Mouse (Mus musculus) layer of hippocampus, adult 11-12 months (tissue): ENCODE results near the gene Phlpp2.
A peak's percentile ranks its signal among the peaks of the same experiment; 100 is the strongest.

Experiments used
- DNase-seq: peaks from one replicate; pipeline ENCODE4 v3.0.0; 2022; ENCODE audit warnings: low spot score

The Phlpp2 gene

DNA sequence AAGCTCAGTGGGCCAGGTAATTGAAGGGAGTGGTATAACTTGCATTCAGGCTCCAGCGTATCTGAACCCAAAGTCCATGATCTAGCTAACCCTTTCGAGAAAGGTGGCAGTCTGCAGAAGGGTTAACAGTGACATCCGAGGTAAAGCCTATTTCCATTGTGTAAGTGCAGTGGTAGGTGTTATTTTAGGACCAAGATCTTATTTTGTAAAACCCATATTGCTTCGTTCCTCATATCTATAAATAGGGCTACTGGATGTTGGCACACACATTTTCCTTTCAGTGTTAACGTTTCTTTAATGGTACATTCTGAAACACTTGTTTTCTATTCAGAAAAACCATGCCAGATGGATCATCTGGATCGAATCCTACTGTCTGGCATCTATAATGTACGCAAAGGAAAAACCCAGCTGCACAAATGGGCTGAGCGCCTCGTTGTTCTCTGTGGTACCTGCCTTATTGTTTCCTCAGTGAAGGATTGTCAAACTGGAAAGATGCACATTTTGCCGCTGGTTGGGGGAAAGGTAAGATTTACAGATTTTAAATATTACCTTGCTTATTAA is 35.6 kb downstream of the Phlpp2 start:
- peak; percentile 64 for DNase-seq

DNA sequence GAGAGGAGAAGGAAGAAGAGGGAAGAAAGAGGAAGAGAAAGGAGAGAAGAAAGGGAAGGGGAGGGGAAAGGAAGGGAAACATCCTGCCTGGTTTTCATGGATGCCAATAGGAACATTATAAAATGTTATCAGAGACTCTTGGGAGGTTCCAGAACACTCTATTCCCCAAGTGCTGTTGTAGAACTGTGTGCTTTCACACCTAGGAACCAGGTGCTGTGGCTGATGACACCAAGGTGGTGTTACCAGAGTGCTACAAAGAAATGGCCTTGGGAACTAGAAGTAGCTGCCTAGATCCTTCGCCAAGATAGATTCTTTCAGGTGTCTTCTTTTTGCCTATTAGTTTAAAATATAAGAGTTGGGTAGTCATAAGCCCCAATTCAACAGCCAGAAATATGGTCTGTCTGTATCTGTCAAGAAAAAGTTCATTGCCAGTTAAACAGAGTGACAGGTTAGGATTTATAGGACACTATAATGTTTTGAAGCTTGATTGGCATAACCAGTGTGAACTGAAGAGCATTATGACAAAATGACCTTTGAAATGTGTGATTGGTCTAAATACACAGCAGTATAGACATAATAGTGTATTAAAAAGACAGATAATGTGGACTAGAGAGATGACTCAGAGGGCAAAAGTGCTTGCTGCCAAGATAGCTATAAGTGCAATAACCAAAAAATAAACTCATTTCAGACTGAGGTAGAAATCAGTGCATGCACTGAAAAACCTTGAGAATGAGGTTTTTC is 36.8 kb downstream of the Phlpp2 start:
- no peak for DNase-seq

DNA sequence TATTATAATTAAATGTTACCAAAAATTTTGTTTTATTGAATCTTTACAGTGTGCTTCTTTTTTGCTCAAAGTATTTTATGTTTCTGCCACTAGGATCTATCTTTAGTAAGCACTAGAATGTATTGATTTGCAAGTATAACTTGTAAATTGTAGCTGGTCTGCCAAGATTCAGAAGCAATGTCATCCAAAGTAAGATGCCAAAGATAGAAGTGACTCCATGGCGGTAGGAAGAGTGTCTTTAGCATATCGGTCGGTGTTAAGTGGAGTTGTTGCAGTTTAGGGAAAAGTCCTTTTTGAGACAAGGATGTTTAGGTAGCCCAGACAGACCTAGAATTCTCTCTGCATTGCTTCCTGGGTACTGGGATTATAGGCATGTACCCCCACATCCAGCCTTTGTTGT is 38.6 kb downstream of the Phlpp2 start:
- no peak for DNase-seq

DNA sequence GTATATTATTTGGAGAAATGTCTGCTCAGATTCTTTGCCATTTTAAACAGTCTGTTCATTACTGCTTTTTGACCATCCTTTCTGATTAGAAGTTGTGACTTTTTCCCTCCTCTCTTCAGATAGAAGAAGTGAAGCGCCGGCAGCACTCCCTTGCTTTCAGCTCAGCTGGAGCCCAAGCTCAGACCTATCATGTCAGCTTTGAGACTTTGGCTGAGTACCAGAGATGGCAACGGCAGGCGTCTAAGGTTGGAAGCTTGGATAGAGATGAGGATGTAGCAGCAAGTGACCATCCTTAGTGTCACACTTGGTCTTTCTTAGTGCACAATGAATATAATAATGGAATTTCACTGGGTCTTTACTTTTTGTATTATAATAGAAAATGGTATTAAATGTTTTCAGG is 39.0 kb downstream of the Phlpp2 start:
- DNase-seq = no peak

DNA sequence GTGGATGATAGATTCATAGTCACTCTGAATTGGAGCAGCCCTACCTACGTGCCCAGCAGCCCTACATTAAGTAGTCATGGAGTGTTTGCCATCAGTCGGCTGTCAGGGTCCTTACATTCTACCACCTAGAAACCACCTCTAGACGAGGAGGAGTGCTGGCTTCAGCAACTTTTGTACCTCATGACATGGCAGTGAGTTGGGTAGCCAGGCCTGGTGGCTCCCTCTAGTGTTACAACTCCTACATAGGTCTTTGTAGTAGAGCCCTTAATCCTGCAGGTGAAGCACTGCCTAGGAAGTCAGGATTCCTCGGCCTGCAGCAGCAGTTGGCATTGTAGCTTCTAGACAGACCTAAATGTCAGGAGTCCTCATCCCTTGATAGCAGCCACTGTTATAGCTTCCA is 48.9 kb downstream of the Phlpp2 start:
- peak; percentile 66 for DNase-seq

DNA sequence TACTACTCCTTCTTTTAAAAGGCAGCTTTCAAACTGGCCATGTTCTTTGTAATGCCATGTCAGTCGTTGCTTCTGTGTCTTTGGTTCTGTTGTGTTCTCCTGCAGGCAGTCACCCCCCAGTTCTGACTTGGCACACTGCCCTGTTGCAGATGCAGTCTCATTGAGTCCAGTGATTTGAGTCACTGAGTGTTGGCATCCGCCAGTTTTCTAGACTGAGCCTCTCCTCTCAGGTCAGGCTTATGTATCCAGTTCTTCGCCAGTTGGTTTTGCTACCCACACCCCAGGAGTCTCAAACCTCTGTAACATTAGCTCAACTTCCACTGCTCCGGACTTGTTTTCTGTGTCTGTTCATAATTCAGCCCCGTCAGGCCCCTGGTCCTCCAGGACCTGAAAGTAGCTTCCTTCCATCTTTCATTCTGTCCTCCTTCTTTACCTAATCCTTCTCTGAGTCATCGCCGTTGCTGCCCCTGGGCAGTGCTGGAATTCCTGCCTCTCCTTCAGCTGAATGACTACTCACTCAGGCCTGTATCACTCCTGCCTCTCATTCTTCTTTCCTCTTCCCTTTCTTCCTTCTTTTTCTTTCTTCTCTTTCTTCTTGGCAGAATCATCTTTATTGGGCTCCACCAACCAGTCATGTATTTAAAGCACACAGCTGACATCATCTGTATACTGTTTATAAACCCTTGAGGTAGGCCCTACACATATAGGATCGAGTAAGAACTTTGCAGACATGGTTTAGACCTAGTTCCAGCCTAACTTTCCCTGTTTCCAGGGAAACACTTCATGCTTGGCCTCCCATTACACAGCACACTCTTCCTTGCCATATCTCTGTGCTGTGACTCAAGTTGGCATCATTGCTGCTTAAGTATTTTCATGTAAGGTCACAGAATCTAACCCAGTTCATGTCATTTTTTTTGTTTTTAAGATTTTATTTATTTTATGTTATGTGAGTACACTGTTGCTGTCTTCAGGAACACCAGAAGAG is 52.4 kb downstream of the Phlpp2 start:
- DNase-seq = peak; percentile 50

DNA sequence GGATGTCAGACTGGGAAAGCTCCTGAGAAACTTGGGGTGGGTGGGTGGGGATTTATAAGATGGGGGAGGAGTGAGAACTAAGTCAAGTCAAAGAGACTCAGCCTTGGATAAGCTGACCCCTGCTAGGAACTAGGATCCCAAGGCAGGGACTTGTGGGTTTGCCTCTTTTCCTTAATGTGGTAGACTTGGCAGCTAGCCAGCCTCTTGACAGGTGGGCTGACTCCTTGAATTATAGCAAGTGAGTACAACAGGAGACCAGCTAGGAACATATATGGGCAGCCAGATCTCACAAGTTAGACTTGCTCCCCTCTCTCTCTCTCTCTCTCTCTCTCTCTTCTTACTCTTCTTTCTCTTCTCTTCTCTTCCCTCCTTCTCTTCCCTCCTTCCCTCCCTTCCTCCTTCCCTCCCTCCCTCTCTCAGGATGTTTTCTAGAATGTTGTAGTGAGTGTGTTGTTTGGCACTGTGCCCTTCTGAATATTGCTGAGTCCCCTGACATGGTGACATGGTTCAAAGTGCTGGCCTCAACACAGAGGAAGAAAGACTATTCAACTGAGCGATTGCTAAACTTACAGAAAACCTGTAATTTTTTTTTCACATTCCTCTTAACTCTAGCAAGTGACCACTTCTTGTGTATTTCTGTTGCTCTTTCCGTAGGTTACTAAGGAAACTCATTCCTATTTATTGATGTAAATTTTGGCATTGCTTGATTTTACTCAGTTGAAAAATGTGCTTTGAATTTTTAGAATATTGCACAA is 73.4 kb downstream of the Phlpp2 start:
- no peak for DNase-seq

DNA sequence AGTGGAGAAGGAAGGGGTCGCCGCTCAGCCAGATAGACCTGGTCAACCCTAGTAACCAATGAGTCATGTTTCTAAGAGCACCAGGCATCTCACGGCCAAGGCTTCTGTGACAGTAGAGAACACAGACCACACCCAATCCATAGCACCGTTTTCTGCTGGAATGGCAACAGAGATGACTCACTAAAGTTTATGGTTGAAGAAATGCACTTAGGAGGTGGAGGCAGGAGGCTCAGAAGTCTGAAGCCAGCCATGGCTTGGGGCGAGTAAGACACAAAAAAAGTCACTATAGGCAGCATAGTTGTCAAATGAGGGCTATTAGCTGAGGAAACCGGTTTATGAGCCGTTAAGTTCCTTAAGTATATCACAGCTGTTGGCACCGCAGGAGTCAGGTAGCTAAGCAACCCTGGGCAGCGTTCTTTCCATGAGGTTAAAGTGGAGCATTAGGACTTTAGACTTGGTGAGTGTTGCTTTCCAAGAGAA is 76.9 kb downstream of the Phlpp2 start:
- no peak for DNase-seq

DNA sequence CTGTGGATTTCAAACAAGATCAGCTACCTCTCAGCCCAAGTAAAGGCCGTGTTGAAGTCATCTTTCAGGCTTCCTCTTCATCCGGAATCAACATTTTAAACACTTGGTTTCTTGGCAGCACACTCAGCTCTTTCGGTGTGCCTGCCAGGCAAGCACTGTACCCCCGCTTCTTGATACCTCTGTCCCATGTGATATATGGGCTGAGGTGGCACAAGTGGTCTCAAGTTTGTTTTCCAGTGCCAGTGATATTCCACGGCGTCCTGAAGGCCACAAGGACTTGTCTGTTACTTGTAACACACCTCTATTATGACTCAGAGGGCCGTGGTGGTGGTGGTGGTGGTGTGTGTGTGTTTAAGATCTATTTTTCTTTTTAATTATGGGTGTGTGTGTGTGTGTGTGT is 77.4 kb downstream of the Phlpp2 start:
- no peak for DNase-seq

DNA sequence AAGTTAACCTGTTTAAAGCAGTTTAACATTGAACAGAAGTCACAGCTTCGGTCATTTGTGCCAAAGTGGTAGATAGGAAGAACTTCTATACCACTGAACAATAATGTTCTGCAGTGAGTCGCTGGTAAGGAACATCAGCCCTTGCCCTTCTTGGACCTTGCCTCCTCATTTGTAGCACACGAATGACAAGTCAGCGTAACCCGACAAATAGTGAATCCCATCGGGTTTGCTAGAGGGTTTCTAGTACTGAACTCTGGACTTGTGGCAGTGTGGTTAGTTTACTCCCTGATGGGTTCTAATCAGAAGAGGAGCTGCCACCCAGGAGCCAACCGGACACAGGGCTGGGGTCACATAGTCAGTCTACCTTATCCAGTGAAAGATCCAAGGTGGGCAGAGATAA is 77.9 kb downstream of the Phlpp2 start:
- no peak for DNase-seq

DNA sequence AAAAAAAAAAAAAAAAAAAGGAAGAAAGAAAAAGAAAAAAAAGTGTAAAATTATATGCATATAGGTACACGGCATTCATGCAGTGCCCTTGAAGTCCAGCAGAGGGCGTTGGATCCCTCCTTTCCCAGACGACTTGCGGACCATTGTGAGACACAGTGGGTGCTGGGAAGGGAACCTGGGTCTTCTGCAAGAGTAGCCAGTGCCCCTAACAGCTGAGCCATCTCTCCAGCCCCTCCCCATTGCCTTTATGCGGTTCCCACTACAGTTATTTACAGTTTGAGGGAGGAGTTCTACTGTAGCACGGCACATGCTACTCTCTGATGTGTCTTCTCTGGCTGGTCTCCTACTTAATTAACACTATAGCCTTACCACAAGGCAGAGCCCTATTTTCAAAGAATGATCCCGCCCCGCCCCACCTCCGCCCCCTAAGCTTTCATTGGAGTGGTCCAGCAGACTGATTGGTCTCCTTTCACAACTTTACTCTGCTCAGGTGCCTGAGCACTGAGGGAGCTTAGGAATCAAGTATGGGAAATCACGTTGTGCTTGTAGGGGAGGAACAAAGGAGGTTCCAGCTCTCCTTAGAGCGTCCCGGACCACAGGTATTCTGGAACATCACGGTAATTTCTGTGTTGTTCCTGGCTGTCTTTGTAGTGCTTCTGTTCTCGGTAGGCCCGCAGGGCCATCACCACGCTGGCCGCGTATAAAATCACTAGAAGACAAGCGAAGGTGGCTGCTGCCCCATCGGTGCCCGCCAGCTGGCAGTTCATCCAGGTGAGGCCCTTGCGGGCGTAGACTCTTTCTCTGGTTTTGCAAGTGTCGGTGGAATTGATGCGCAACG is 79.3 kb downstream of the Phlpp2 start:
- peak; percentile 53 for DNase-seq

DNA sequence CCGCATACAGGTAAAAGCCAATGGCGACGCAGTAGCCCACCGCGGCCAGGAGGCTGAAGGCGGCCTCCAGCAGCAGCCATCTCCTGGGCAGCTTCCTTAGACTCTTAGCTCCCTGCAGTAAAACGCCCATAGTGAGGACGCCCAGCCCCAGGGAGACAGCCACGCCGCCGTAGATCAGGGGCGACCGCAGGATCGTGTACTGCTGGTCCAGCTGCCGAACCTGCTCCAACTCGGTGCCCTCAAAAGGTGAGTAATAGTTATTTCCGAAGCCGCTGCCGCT is 79.9 kb downstream of the Phlpp2 start:
- DNase-seq = no peak

DNA sequence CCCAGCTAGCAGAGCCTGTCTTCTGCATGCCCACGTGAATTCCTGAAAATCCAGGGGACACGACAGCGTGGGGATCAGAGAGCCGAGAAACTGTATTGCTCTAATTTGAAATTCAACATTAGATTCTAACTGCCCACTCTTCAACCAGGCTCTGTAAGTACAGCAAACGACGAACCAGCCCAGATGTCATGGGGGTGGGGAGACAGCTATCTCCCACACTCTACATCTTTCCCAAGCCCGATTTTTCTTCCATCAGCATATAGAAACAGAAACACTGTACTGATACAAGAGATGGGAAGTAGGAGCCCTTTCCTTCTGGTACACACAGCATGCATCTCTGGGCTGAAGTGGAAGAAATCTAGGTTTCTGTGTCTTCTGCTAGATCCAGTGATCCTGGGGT is 83.8 kb downstream of the Phlpp2 start:
- DNase-seq = peak; percentile 33

DNA sequence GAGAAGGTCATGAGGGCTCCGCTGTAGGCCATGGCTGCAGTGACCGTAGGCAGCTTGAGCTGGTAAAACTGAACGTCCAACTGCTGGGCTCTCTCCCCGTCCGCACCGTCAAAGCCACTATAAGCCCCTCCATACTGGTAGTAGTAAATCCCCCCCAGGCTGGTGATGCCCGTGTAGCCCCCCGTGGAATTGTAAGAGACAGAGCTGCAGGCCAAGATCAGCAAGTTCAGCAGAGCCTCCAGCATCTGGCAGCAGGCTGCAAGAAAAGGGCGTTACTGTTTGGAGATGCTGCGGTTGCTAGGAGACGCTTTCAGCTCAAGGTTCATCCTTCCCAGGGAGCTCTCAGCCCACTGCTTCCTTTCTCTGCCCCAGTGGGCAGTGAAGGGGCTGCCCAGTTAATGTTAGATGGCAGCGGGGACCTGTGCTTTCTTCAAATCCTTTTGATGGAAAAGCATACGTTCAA is 86.2 kb downstream of the Phlpp2 start:
- no peak for DNase-seq

DNA sequence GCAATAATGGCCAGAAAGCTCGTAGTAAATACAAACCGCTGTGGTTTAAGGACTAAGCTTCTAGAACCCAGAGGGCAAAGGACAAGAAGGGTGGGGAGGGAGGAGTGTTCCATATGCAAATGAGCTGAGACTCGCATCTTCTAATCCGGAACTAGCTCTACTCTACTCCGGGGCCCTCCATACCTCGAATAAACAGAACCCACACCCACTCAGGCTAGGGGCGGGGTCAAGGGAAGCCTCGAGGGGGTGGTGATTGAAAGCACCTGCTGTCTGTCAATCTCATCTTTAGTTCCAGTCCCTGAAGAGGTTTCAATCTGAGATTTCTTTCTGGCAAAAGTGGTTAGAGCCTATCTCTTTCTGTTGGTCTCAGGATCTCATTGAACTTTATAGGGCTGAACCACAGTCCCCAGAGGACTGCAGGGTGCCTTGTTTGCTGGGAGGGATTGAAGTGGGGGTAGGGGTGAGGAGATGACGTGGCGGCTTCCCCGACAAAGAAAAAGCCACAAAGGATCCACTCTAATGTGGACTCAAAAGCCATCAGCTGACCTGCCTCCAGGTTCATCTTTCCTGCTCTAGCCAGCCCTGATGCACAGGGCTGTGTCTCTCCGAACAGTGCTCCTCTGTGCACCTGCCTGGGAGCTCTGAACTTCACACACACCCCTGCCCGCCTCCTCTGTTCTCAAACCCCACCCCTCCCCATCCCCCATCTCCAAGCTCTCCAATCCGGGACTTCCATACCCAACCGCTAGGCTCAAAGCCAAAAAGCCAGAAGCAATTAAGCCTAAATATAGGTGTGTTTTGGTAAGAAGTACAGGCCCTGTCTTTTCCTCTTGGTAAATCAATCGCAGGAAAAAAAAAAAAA is 89.1 kb downstream of the Phlpp2 start:
- DNase-seq = no peak

DNA sequence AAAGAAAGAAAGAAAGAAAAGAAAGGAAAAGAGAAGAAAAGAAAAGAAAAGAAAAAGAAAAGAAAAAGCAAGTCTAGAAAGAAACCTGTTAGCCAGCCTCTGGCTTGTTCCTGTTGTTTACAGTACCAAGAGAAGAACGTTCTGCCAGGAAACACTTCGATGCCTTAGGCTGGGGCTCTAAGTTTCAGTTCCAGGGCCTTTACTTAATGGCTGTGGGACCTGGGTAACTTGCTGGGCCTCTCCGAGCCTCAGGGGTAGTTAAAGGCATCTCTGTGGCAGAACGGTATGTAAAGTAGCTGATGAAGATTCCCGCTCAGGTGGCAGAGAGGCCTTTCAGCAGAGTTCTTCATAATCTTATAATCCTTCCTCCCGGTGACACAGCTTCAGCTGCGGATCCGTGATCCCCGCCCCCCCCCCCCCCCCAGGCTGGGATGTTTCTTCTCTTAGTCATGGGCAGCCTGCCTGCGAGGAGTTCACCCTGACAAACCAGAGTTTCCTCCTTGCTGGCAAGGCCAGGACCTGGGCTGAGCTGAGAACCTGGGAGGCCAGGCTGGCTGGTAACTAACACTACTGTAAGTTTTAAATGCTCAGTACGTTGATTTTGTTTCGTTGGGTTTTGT is 89.8 kb downstream of the Phlpp2 start:
- no peak for DNase-seq

DNA sequence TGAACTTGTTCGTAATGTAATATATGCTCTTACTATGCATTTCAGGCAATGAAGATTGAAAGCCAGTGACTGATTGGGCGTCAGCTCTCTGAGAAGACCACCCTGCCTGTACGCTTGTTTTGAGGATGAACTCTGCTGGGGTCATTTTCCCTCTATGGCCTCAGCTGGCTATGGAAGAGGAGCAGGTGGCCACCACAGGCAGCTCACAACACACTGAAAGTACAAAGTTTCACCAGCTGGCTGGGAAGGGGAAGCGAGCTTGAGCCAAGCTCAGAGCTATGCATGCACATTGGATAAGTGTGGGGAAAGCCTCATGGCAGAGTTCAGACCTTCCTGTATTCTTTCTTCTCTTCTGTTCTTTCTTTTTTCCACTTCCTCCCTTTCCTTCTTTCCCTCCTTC is 90.8 kb downstream of the Phlpp2 start:
- DNase-seq = no peak

DNA sequence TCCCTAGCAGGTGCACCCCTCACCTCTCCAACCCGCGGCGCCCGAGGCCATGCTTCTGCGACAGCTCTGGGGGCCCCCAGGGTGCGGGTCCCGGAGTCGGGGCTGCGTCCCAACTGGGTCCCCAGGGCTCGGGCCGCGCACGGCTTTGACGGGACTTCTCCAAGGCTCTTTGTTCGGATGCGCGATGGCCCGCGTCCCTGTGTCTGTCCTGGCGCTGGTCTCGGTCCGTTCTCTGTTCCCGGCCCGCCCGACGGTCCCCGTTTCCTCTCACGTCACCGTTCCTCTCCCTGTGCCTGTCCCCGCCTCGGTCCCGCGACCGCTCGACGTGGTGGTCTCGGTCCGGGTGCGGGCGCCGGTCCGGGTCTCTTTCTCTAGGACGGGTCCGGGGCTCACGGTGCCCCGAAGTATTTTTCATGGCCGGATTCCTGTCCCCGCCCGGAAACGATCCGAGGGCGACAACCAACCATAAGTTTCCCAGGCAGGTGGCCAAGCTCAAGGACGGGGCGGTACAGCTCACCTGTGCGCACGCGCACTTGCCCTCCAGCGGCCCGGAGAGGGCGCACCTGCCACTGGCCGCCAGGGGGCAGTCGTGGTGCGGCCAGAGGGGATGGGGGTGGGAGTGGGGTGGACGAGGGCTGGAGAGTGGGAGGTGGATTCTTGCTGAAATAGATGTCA is 93.5 kb downstream of the Phlpp2 start, which contains the start of gene Marveld3:
Gene Marveld3 (minus strand): TSS at position 511 of the 675 bp plus-strand sequence.
- DNase-seq = no peak

DNA sequence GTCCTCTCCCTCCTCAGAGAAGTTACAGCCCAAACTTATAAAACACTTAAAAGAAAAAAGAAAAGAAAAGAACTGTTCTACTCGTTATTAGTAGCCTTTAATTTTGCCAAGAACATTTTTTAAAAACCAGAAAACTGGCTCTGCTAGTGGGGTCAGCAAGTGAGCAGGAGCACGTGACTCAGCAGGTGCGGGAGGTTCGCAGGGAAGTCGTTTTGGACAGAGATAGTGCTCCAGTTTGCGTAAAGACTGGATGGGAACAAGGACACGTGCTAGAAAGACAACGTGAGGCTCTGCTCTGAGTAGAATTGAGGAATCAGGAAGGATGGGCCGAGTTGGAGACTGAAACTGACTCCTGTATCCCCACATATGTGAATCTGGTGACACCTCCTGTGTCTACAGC is 94.6 kb downstream of the Phlpp2 start:
- DNase-seq = no peak
